Mouse (Mus musculus): Measurements from ENCODE around the gene Galnt10. TPM values are rescaled to one million over a fixed set of nuclear protein-coding genes. Genes with fewer than 3 reads are reported as not detected.

Galnt10 gene
- polyA plus RNA-seq, 1 experiment from 2014 or later, result 23.6 TPM

- no peaks in the 10 kb centered on the region for H3K9me3 ChIP-seq (replicated peaks)
- DNase-seq, result no peak
- H3K4me3 ChIP-seq (replicated peaks), result peak overlapping the region; percentile 48
- peaks cover 100% of the 10 kb centered on the region for H3K4me1 ChIP-seq (replicated peaks)
- H3K36me3 ChIP-seq, result peaks cover 24% of the 10 kb centered on the region
- 81% methylated on average over 23 of the region's 23 CpGs for WGBS (ENCODE audit: insufficient replicate concordance)
- peak overlapping the region; percentile 99 for H3K27ac ChIP-seq
- peak overlapping the region; percentile 99 for H3K4me2 ChIP-seq
- ATAC-seq (ENCODE audit: low read depth), result no peak
- H3K9ac ChIP-seq, result peak overlapping the region; percentile 99
- no peaks in the 10 kb centered on the region for H3K27me3 ChIP-seq
These were observed 7.1 kb downstream of the Galnt10 start for GRCm38 (mm10) chr11:57652206-57652922.

DNA sequence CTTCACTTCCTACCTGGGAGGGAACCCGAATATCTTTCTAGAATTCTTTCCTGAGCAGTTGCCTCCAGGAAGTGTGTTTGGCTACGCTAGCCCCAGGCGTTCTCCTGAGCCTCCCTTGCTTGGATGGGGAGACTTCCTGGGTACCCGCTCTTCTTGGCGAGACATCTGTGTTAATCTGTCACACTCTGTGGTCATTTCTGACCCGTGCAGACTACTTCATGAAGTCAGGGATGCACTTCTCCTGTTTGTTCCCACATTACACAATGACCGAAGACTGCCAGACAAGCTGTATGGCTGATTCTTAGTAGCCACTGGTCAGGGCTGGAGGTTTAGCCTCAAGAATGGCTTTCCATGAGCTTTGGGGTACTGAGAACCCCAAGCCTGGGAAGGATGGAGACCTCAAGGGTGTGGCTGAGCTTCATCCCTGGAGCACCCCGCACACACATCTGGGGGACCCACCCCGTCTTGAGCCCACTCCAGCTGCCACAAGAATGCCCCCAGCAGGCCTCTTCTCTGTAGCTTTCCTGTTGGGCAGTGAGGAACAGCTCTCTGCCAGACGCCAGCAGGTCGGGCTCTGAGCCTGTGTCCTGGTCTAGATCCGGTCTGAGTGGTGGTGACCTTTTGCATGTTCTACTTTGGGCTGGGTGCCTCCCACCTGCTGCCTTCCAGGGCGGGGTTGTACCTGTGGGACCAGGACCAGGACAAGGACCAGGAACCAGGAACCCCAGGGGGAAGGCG, 7.8 kb downstream of the Galnt10 start:
- Histone ChIP-seq H3K27ac (peak overlapping the region; percentile 99), H3K4me3 (replicated peaks) (no peak overlapping the region), H3K4me1 (replicated peaks) (peaks cover 100% of the 10 kb centered on the region), H3K27me3 (no peaks in the 10 kb centered on the region), H3K9me3 (replicated peaks) (no peaks in the 10 kb centered on the region), H3K9ac (peak overlapping the region; percentile 99), H3K4me2 (peak overlapping the region; percentile 99), H3K36me3 (peaks cover 23% of the 10 kb centered on the region)
- DNase-seq (no peak), ATAC-seq (ENCODE audit: low read depth) (no peak)
- WGBS (ENCODE audit: insufficient replicate concordance), result 75% methylated on average over 14 of the region's 14 CpGs

GRCm38 (mm10) chr11:57653796-57654195, 8.6 kb downstream of the Galnt10 start:
- Histone ChIP-seq H3K4me3 (replicated peaks) (peak overlapping the region; percentile 44), H3K9ac (peak overlapping the region; percentile 99), H3K36me3 (peaks cover 16% of the 10 kb centered on the region), H3K27me3 (no peaks in the 10 kb centered on the region), H3K4me2 (peak overlapping the region; percentile 99), H3K9me3 (replicated peaks) (no peaks in the 10 kb centered on the region), H3K27ac (peak overlapping the region; percentile 99), H3K4me1 (replicated peaks) (peaks cover 100% of the 10 kb centered on the region)
- DNase-seq (no peak), ATAC-seq (ENCODE audit: low read depth) (no peak)
- WGBS (ENCODE audit: insufficient replicate concordance), result 63% methylated on average over 5 of the region's 5 CpGs

DNA sequence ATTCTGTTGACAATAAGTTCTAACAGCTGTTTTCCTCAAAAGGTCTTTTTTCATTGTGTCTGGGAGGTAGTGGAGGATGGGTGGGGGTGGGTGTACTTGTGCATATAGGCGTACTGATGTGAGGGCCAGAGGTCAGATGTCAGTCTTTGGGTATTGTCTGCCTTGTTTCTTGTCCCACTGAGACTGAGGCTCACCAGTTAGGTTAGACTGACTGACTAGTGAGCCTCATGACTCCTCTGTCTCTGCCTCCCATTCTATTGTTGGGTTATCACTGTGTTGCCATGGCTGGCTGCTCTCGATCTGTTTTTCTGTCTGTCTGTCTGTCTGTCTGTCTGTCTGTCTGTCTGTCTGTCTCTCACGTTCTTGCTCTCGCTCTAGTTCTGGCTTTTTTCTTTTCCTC, 9.1 kb downstream of the Galnt10 start:
- DNase-seq (no peak), ATAC-seq (ENCODE audit: low read depth) (peak; percentile 23)
- Histone ChIP-seq H3K36me3 (peaks cover 11% of the 10 kb centered on the region), H3K27me3 (no peaks in the 10 kb centered on the region), H3K9ac (peak overlapping the region; percentile 99), H3K9me3 (replicated peaks) (no peaks in the 10 kb centered on the region), H3K4me3 (replicated peaks) (peak overlapping the region; percentile 44), H3K27ac (peak overlapping the region; percentile 99), H3K4me2 (peak overlapping the region; percentile 99), H3K4me1 (replicated peaks) (peaks cover 100% of the 10 kb centered on the region)
- WGBS (ENCODE audit: insufficient replicate concordance), result 8% methylated on average over 4 of the region's 4 CpGs

DNA sequence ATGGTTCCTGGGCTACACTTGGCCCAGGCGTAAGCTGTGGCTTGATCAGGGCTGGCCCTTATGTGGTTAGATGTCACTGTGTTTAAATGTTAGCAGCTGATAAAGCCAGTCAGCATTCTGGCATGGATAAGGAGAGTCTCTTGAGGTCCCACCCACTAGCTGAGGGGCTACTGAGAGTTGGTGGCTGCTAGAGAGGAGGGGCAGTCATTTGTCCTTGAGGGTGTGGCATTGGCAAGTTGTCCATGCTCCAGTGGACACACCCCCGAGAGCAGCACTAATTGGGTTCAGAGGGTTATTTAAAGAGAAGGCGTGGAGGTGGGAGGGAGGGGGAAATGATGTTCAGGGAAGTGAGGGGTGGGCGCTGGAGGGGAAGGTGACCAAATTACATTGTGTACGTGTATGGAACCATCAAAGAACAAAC, 9.7 kb downstream of the Galnt10 start:
- Histone ChIP-seq H3K36me3 (peaks cover 14% of the 10 kb centered on the region), H3K4me2 (peak overlapping the region; percentile 99), H3K9ac (peak overlapping the region; percentile 99), H3K4me1 (replicated peaks) (peaks cover 100% of the 10 kb centered on the region), H3K4me3 (replicated peaks) (peak overlapping the region; percentile 44), H3K9me3 (replicated peaks) (no peaks in the 10 kb centered on the region), H3K27ac (peak overlapping the region; percentile 99), H3K27me3 (no peaks in the 10 kb centered on the region)
- DNase-seq, result peak; percentile 88
- WGBS (ENCODE audit: insufficient replicate concordance), result 12% methylated on average over 5 of the region's 5 CpGs
- peak; percentile 91 for ATAC-seq (ENCODE audit: low read depth)

GRCm38 (mm10) chr11:57655669-57656325, 10.6 kb downstream of the Galnt10 start:
- Histone ChIP-seq H3K27ac (peak overlapping the region; percentile 99), H3K4me3 (replicated peaks) (peak overlapping the region; percentile 44), H3K27me3 (no peaks in the 10 kb centered on the region), H3K4me2 (peak overlapping the region; percentile 99), H3K36me3 (peaks cover 14% of the 10 kb centered on the region), H3K4me1 (replicated peaks) (peaks cover 100% of the 10 kb centered on the region), H3K9me3 (replicated peaks) (no peaks in the 10 kb centered on the region), H3K9ac (peak overlapping the region; percentile 75)
- WGBS (ENCODE audit: insufficient replicate concordance), result 25% methylated on average over 10 of the region's 10 CpGs
- ATAC-seq (ENCODE audit: low read depth), result no peak
- DNase-seq, result no peak

DNA sequence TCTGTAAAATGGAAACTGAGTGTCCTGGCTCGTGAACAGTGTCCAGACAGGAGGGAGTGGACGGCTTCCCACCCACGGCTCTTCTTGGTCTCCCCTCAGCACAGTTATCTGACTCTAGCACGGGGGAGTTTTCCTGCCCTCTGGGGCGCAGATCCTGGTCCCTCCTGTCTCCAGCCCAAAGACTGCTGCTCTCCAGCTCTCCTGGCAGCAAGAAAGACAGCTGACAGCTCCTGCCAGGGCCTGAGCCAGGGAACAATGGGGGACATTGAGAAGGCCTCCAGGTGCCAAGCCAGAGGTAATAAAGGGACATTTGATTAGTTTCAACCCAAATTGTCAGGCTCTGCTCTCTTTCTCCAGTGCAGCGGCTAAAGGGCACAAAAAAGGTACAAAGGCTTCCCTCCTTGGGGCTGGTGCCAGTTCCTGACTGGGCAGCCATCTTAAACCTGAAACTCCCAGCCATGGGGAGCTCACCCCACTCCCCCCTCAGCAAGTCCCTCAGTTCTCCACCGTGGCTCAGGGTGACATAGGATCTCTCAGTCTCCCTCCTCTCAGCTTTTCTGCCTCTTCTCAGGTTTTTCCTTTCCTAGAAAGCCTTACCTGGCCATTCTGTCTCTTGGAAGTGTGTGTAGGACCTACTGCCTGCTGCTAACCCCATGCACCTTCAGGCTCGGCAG, 11.5 kb downstream of the Galnt10 start:
- H3K27ac ChIP-seq, result peak overlapping the region; percentile 99
- DNase-seq (no peak), ATAC-seq (ENCODE audit: low read depth) (no peak)
- peak overlapping the region; percentile 99 for H3K4me2 ChIP-seq
- no peaks in the 10 kb centered on the region for H3K27me3 ChIP-seq
- H3K4me1 ChIP-seq (replicated peaks), result peaks cover 100% of the 10 kb centered on the region
- H3K9ac ChIP-seq, result peak overlapping the region; percentile 75
- H3K9me3 ChIP-seq (replicated peaks), result no peaks in the 10 kb centered on the region
- H3K36me3 ChIP-seq, result peaks cover 14% of the 10 kb centered on the region
- H3K4me3 ChIP-seq (replicated peaks), result peak overlapping the region; percentile 44
- 43% methylated on average over 8 of the region's 8 CpGs for WGBS (ENCODE audit: insufficient replicate concordance)

DNA sequence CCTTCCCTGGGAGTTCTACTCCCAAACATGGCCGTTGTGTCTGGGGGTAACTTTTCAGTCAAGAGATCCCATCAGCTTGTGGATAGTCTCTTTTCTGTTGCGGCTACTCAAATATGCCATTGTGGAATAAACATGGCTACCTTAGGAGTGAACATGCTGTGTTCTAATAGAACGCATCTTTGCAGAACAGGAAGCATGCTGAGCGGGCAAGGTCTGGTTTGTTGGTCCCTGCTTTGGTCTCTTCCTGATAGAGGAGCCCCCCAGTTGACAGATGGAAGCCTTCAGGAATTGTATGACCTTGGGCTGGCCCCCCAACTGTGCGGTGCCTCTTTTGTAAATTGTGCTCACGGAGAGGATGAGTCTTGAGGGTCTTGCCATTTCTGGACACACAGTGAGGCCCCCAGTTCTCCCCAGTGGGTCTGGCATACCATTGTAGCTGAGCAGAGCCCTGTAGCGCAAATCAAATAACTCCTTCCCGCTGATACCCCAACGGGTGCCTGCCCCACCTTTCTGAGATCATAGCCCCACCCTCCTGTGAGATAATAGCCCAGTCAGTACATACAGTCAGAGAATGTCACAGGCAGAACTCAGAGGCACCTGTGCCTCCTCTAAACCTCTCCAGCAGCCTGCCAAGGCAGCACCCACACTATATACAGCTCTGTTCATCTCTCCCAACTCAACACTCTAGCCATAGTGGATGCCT, 12.3 kb downstream of the Galnt10 start:
- ATAC-seq (ENCODE audit: low read depth) (peak; percentile 37), DNase-seq (peak; percentile 66)
- Histone ChIP-seq H3K4me2 (peak overlapping the region; percentile 99), H3K9ac (peak overlapping the region; percentile 58), H3K27ac (peak overlapping the region; percentile 99), H3K9me3 (replicated peaks) (no peaks in the 10 kb centered on the region), H3K4me1 (replicated peaks) (peaks cover 100% of the 10 kb centered on the region), H3K36me3 (peaks cover 14% of the 10 kb centered on the region), H3K4me3 (replicated peaks) (peak overlapping the region; percentile 29), H3K27me3 (no peaks in the 10 kb centered on the region)
- WGBS (ENCODE audit: insufficient replicate concordance), result 52% methylated on average over 9 of the region's 9 CpGs

DNA sequence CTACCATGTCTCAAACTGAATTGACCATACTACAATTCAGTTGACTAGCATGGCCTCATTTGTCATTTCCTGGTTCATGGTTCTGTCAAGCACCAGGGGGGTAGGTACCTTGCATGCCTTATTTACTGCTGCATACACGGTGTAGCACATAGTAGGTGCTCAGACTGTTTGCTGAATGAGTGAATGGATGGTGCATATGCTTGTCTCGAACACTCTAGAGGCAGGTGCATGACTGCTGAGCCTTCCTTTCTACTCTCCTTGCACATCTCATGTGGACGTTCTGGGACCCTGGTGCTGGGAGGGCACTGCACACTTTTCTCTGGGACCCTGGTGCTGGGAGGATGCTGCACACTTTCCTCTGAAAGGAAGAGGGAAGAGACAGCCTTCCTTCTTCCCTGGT, 13.0 kb downstream of the Galnt10 start:
- Histone ChIP-seq H3K4me2 (peak overlapping the region; percentile 99), H3K9ac (peak overlapping the region; percentile 58; the same call in 1 of the 2 replicates), H3K27ac (peak overlapping the region; percentile 44), H3K4me1 (replicated peaks) (peaks cover 99% of the 10 kb centered on the region), H3K27me3 (no peaks in the 10 kb centered on the region), H3K4me3 (replicated peaks) (peak overlapping the region; percentile 29; the same call in 1 of the 2 replicates), H3K9me3 (replicated peaks) (no peaks in the 10 kb centered on the region), H3K36me3 (peaks cover 14% of the 10 kb centered on the region)
- DNase-seq, result no peak
- ATAC-seq (ENCODE audit: low read depth), result no peak
- 66% methylated on average over 3 of the region's 3 CpGs for WGBS (ENCODE audit: insufficient replicate concordance)

DNA sequence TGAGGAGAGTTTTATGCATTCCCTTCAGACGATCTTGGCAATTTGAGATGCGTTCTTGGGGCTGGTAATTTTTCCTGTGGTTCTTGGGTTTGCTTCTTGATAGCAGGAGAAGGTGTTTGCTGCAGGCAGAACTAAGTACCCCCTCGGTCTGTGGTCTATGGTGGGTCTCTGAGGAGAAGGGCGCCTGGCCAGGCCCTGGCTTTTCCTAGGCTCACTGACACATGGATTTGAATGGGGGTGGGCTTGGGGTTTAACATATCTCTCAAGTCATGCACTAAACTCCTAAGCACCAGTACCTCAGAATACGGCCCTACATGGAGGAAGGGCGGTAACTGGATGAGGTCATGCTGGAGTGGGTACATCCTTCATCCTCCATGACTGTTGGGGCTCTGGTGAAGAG, 13.5 kb downstream of the Galnt10 start:
- H3K9me3 ChIP-seq (replicated peaks), result no peaks in the 10 kb centered on the region
- no peaks in the 10 kb centered on the region for H3K27me3 ChIP-seq
- WGBS (ENCODE audit: insufficient replicate concordance), result 79% methylated on average over 6 of the region's 6 CpGs
- H3K4me3 ChIP-seq (replicated peaks), result no peak overlapping the region
- no peak overlapping the region for H3K4me2 ChIP-seq
- H3K4me1 ChIP-seq (replicated peaks), result peaks cover 99% of the 10 kb centered on the region
- no peak overlapping the region for H3K9ac ChIP-seq
- ATAC-seq (ENCODE audit: low read depth), result no peak
- DNase-seq, result no peak
- peaks cover 17% of the 10 kb centered on the region for H3K36me3 ChIP-seq
- no peak overlapping the region for H3K27ac ChIP-seq
